Comparison of ENCODE assay signal across 16 mouse cellular contexts in genomic region chr7:132237191-132237590, GRCm38 (mm10).
DNase-seq lines count a peak whose midpoint lies in the region; ATAC-seq and TF ChIP-seq lines count a peak whose summit lies in the region.
"Had no signal": no experiment of that assay in that cellular context is flagged by ENCODE, and none has a peak within 500 bp of the region (broad histone marks: within the 10 kb centered on the region; RNA-seq: fewer than 3 reads in every experiment).

No protein-coding gene starts in this region.

- 33% methylated on average over 4 of the region's 4 CpGs for WGBS in heart, adult 2 months
- 59% methylated on average over 4 of the region's 4 CpGs for WGBS in kidney, postnatal 0 days
- WGBS in kidney, embryonic 16.5 days, result 57% methylated on average over 4 of the region's 4 CpGs

- intact Hi-C loops in heart, adult 2 months (cut with DNase I), result loop anchor here (2.0 kb wide), 1 partner anchor 102 kb away; no protein-coding TSS in a partner anchor

- H3K4me1 ChIP-seq in heart, adult 2 months (ENCODE audit: control insufficient read depth, insufficient read depth, low read length), result peaks cover 21% of the 10 kb centered on the region
- H3K4me1 ChIP-seq in kidney, postnatal 0 days (replicated peaks; ENCODE audit: insufficient read depth, low read length), result peaks cover 6% of the 10 kb centered on the region; the same call in 1 of the 2 replicates
- H3K4me1 ChIP-seq in kidney, embryonic 16.5 days (ENCODE audit: insufficient read depth, low read length), result peaks cover 13% of the 10 kb centered on the region; the same call in 1 of the 2 replicates

- peaks cover 10% of the 10 kb centered on the region for H3K36me3 ChIP-seq in heart, adult 2 months (ENCODE audit: control insufficient read depth, insufficient read depth, low read length)
- 0 out of 2 replicates have a peak, but pooled peaks cover 10% of the 10 kb centered on the region for H3K36me3 ChIP-seq in kidney, postnatal 0 days (ENCODE audit: insufficient read depth, low read length)
- H3K36me3 ChIP-seq in kidney, embryonic 16.5 days (ENCODE audit: insufficient read depth, low read length), result peaks cover 7% of the 10 kb centered on the region
- H3K36me3 ChIP-seq: heart, embryonic 15.5 days had no signal

- no peaks in the 10 kb centered on the region for H3K27me3 ChIP-seq in heart, adult 2 months (ENCODE audit: control insufficient read depth, insufficient read depth, low read length)
- H3K27me3 ChIP-seq in kidney, postnatal 0 days (ENCODE audit: insufficient read depth, low read length), result no peaks in the 10 kb centered on the region
- H3K27me3 ChIP-seq in kidney, embryonic 16.5 days (ENCODE audit: insufficient read depth, low read length), result no peaks in the 10 kb centered on the region
- H3K27me3 ChIP-seq: heart, embryonic 15.5 days; hindbrain, embryonic 12.5 days had no signal

- 0 out of 2 replicates have a peak, but pooled peaks have one; percentile 33 for TF ChIP-seq EP300 in heart, adult 2 months (IDR thresholded peaks at IDR 0.05; ENCODE audit: insufficient read depth, low read depth, low read length)

- peak overlapping the region; percentile 66 for H3K27ac ChIP-seq in heart, adult 2 months
- H3K27ac ChIP-seq in kidney, postnatal 0 days, result no peak overlapping the region
- H3K27ac ChIP-seq in kidney, embryonic 16.5 days (ENCODE audit: low read length), result no peak overlapping the region
- H3K27ac ChIP-seq: heart, embryonic 15.5 days; hindbrain, embryonic 12.5 days had no signal

- H3K4me2 ChIP-seq in kidney, postnatal 0 days (ENCODE audit: low read length), result no peak overlapping the region
- no peak overlapping the region for H3K4me2 ChIP-seq in kidney, embryonic 16.5 days (replicated peaks; ENCODE audit: low read depth, low read length)
- H3K4me2 ChIP-seq: heart, embryonic 15.5 days; hindbrain, embryonic 12.5 days; lung, embryonic 14.5 days had no signal

- H3K9ac ChIP-seq in heart, adult 2 months (ENCODE audit: low read depth, low read length), result no peak overlapping the region
- H3K9ac ChIP-seq in kidney, postnatal 0 days (ENCODE audit: low read depth, low read length), result no peak overlapping the region; the same call in 1 of the 2 replicates
- H3K9ac ChIP-seq in kidney, embryonic 16.5 days (replicated peaks; ENCODE audit: low read length), result no peak overlapping the region
- H3K9ac ChIP-seq: heart, embryonic 15.5 days; hindbrain, embryonic 12.5 days had no signal

- peak in 1 of 2 experiments; percentile 46 for DNase-seq in heart, adult 2 months
- DNase-seq in heart, postnatal 4 days, result no peak
- DNase-seq in kidney, postnatal 0 days (ENCODE audit: low spot score), result peak; percentile 47
- DNase-seq in kidney, postnatal 14 days, result peak; percentile 69
- DNase-seq in lung, postnatal 25 days (ENCODE audit: low spot score), result peak; percentile 68
- DNase-seq in testis, postnatal 10 days (ENCODE audit: low spot score), result no peak
- DNase-seq in thymus, postnatal 0 days (ENCODE audit: low spot score), result no peak
- DNase-seq: layer of hippocampus, adult 9-11 months; right cerebral cortex, adult 18-20 months; thymus, postnatal 4 days had no signal

- no peak for TF ChIP-seq POLR2A in heart, adult 2 months (IDR thresholded peaks at IDR 0.05; ENCODE audit: insufficient read depth, low read depth, low read length)

- no peak overlapping the region for H3K4me3 ChIP-seq in heart, adult 2 months
- H3K4me3 ChIP-seq in kidney, postnatal 0 days (replicated peaks; ENCODE audit: low read depth, low read length), result no peak overlapping the region
- H3K4me3 ChIP-seq in kidney, embryonic 16.5 days (ENCODE audit: low read length), result no peak overlapping the region
- H3K4me3 ChIP-seq: heart, embryonic 15.5 days; hindbrain, embryonic 12.5 days; midbrain, embryonic 10.5 days had no signal

- H3K79me2 ChIP-seq in heart, adult 2 months (replicated peaks; ENCODE audit: control insufficient read depth, insufficient read depth, low read length), result no peaks in the 10 kb centered on the region

- no peaks in the 10 kb centered on the region for H3K9me3 ChIP-seq in kidney, postnatal 0 days (replicated peaks; ENCODE audit: low read length)
- H3K9me3 ChIP-seq in kidney, embryonic 16.5 days (ENCODE audit: low read length), result no peaks in the 10 kb centered on the region
- H3K9me3 ChIP-seq: heart, embryonic 15.5 days; hindbrain, embryonic 12.5 days; midbrain, embryonic 10.5 days had no signal

- TF ChIP-seq CTCF in heart, adult 2 months (IDR thresholded peaks at IDR 0.05), result no peak
- TF ChIP-seq CTCF in kidney, postnatal 0 days (IDR thresholded peaks at IDR 0.05; ENCODE audit: low read depth), result no peak

- no peak for ATAC-seq in kidney, postnatal 0 days (replicated peaks; ENCODE audit: low FRiP score, low read depth)
- no peak for ATAC-seq in kidney, embryonic 16.5 days (ENCODE audit: low FRiP score, low TSS enrichment)
- ATAC-seq: inflammation-experienced regulatory T-cells, adult 6 months had no signal

Comparison
In these comparisons a context has a peak if more than half of its experiments do, and no peak if none do; other contexts are left out.
1. DNase-seq: peak in kidney, postnatal 0 days (single experiment), kidney, postnatal 14 days (single experiment) and lung, postnatal 25 days (single experiment); none in heart, postnatal 4 days (single experiment), testis, postnatal 10 days (single experiment) and thymus, postnatal 0 days (single experiment).